Mouse (Mus musculus) adrenal gland, postnatal 0 days (tissue): Measurements from ENCODE around the gene Phldb2. TPM values are rescaled to one million over a fixed set of nuclear protein-coding genes. Genes with fewer than 3 reads are reported as not detected.

Experiments used
- polyA plus RNA-seq: library from polyadenylated mRNA; unstranded; fragments of >200 nt; fragmentation: Nextera tagmentation; extraction: Ambion mirVana; gene quantifications from 2 replicates; pipeline ENCODE4 v1.2.1, GENCODE M21; 2015

Gene Phldb2
- polyA plus RNA-seq = 19.5 and 32.4 TPM in 2 replicates

DNA sequence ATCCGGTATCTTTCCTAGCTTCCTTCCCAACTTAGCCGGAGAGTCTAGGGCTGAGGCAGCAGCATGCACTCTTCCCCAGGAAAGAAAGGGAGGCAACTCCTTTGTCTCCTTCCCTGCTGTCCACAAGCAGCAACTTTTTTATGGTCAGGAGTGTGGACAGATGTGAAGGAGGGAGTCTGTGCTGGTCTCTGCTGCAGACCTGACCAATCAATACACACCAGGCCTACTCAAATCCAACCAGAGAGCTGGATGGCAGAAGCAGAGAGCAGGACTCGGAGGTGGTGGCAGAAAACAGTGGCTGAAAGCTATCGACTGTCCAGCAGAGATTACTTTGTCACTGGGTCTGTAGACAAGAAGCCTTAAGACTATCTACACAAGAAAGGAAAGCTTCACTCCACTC lies at the start of gene Phldb2:
Gene Phldb2 (minus strand): TSS at position 205 of the 400 bp plus-strand sequence.

GRCm38 (mm10) chr16:45742615-45743476 lies 210.6 kb downstream of the Phldb2 start, which contains the start of gene Abhd10:
Gene Abhd10 (minus strand): TSS chr16:45742955.

GRCm38 (mm10) chr16:45724061-45724741 lies 229.2 kb downstream of the Phldb2 start, which contains the start of gene Tagln3:
Gene Tagln3 (minus strand): TSS chr16:45724608.

Other genes with a start within 250 kb of the Phldb2 start
- 42.8 and 105 TPM in 2 replicates for gene Tagln3, start 229.0 kb downstream of the Phldb2 start, polyA plus RNA-seq
- gene Abhd10, start 210.6 kb downstream of the Phldb2 start, polyA plus RNA-seq = 35.5 and 49.3 TPM in 2 replicates
- 0.50 and 1.1 TPM in 2 replicates for gene Plcxd2, start 56.6 kb upstream of the Phldb2 start, polyA plus RNA-seq
- gene Cd96, start 166.7 kb upstream of the Phldb2 start, polyA plus RNA-seq = 0.08 and 0.13 TPM in 2 replicates
- 2.4 and 5.8 TPM in 2 replicates for gene Gm4737, start 201.5 kb upstream of the Phldb2 start, polyA plus RNA-seq